Mouse (Mus musculus) liver, postnatal 0 days (tissue): ENCODE measurements around the gene Kirrel3. TPM values are rescaled to one million over a fixed set of nuclear protein-coding genes. Genes with fewer than 3 reads are reported as not detected.

ENCODE experiments used
- ATAC-seq: fragments of 200-750 bp; cut with Nextera tagmentation; 2 replicates; pipeline ENCODE4 v1.8.0; 2017; ENCODE audit warnings: mild to moderate bottlenecking, moderate library complexity
- DNase-seq: peaks from one replicate; pipeline ENCODE4 v3.0.0-alpha.2; 2016
- H3K27ac ChIP-seq: fragments of 300-500 bp; sonication (generic); 2 replicates; pipeline ENCODE4 v1.5.1; 2014; ENCODE audit warnings: antibody characterized with exemption, moderate library complexity, mild to moderate bottlenecking, low read depth
- H3K27me3 ChIP-seq: fragments of 300-500 bp; sonication (generic); 2 replicates; pipeline ENCODE4 v1.6.1; 2014; ENCODE audit warnings: low read length, control low read depth, mixed read lengths; ENCODE audit not compliant: insufficient read depth
- H3K36me3 ChIP-seq: fragments of 300-500 bp; sonication (generic); replicated peaks from 2 replicates; pipeline ENCODE4 v1.6.1; 2014; ENCODE audit warnings: mild to moderate bottlenecking, control low read depth, low read length, moderate library complexity, mixed read lengths; ENCODE audit not compliant: insufficient read depth
- H3K4me1 ChIP-seq: fragments of 300-500 bp; sonication (generic); 2 replicates; pipeline ENCODE4 v1.6.1; 2014; ENCODE audit warnings: antibody characterized with exemption, mild to moderate bottlenecking, control low read depth; ENCODE audit not compliant: insufficient read depth
- H3K4me2 ChIP-seq: fragments of 300-500 bp; sonication (generic); 2 replicates; pipeline ENCODE4 v1.6.1; 2014; ENCODE audit warnings: low read depth, mild to moderate bottlenecking, low read length, moderate library complexity, mixed read lengths
- H3K4me3 ChIP-seq: fragments of 300-500 bp; sonication (generic); 2 replicates; pipeline ENCODE4 v1.5.1; 2014; ENCODE audit warnings: low read depth, low read length
- H3K9ac ChIP-seq: fragments of 300-500 bp; sonication (generic); replicated peaks from 2 replicates; pipeline ENCODE4 v1.6.1; 2014; ENCODE audit warnings: mild to moderate bottlenecking, moderate library complexity
- H3K9me3 ChIP-seq: fragments of 300-500 bp; sonication (generic); 2 replicates; pipeline ENCODE4 v1.6.1; 2016; ENCODE audit warnings: mild to moderate bottlenecking, control low read depth, low read length, mixed read lengths
- CTCF ChIP-seq: sonication (generic); IDR thresholded peaks from 2 replicates; pipeline ENCODE4 v1.5.1; 2016; ENCODE audit warnings: antibody characterized with exemption, low read depth
- EP300 ChIP-seq: IDR thresholded peaks from 2 replicates; pipeline ENCODE4 v1.6.1; 2016; ENCODE audit warnings: antibody characterized with exemption, low read depth, mild to moderate bottlenecking
- WGBS: fragments of 180-500 bp; shearing (Covaris S2); extraction: QIAGEN DNeasy Blood & Tissue Kit; methylation state at CpG from one replicate; pipeline ENCODE4 v1.1.7; 2014; ENCODE audit not compliant: insufficient replicate concordance; 5-methylcytosine and 5-hydroxymethylcytosine counted together
- polyA plus RNA-seq: library from polyadenylated mRNA; unstranded; fragments of >200 nt; fragmentation: Nextera tagmentation; extraction: Ambion mirVana; gene quantifications from 2 replicates; pipeline ENCODE4 v1.2.1, GENCODE M21; 2015

Kirrel3 gene
- polyA plus RNA-seq, 1 experiment from 2014 or later, result 0.07 TPM

DNA sequence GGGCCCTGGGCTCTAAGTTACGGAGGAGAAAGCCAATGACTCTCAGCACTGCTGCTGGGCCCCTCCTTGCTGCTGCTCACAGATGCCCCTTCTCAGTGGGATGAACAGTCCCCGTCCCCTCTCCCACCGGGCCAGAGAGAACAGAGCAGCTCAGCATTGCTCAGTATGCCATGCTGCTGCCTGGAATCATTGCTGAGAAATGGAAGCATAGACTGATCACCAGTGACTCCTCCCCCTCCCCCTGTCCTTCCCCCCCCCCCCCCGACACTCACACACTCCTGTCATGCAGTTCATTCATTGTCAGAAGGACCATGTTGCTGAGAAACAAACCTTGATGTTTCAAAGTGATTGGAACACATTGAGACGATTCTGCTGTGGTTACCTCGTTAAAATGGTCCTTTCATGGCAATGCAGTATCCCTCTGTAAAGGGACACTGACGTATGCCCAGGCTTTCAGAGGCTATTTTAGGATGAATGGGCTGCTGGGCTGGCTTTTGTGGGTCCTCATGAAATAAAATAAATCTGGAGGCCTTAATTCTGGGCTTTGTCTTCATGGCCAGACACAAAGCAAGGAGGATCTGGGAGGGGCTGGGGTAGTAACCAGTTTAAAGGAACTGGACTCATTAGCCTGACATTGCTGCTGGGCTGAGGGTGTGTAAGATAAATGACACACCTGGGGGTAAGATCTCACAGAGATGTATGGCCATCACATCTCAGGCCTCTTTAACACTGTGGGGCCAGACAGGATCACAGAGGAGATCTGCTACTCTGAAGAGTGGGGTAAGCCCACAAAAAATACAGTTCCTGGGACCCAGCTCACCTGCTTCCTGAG, 281.3 kb downstream of the Kirrel3 start:
- Histone ChIP-seq H3K4me3 (no peak overlapping the region), H3K27ac (no peak overlapping the region), H3K9me3 (no peaks in the 10 kb centered on the region), H3K27me3 (no peaks in the 10 kb centered on the region), H3K36me3 (no peaks in the 10 kb centered on the region), H3K4me1 (no peaks in the 10 kb centered on the region), H3K4me2 (no peak overlapping the region), H3K9ac (no peak overlapping the region)
- DNase-seq (no peak), ATAC-seq (no peak)
- WGBS, result 64% methylated on average over 6 of the region's 7 CpGs
- no peak for TF ChIP-seq EP300
- no peak for TF ChIP-seq CTCF

GRCm38 (mm10) chr9:34768961-34769360, 283.3 kb downstream of the Kirrel3 start:
- no peak for DNase-seq
- H3K27ac ChIP-seq, result no peak overlapping the region
- TF ChIP-seq CTCF (no peak), EP300 (no peak)
- no peak overlapping the region for H3K4me3 ChIP-seq
- no peaks in the 10 kb centered on the region for H3K9me3 ChIP-seq
- H3K36me3 ChIP-seq, result no peaks in the 10 kb centered on the region
- no peaks in the 10 kb centered on the region for H3K27me3 ChIP-seq
- 74% methylated on average over 2 of the region's 2 CpGs for WGBS
- no peak for ATAC-seq
- H3K4me2 ChIP-seq, result no peak overlapping the region
- no peaks in the 10 kb centered on the region for H3K4me1 ChIP-seq
- no peak overlapping the region for H3K9ac ChIP-seq

DNA sequence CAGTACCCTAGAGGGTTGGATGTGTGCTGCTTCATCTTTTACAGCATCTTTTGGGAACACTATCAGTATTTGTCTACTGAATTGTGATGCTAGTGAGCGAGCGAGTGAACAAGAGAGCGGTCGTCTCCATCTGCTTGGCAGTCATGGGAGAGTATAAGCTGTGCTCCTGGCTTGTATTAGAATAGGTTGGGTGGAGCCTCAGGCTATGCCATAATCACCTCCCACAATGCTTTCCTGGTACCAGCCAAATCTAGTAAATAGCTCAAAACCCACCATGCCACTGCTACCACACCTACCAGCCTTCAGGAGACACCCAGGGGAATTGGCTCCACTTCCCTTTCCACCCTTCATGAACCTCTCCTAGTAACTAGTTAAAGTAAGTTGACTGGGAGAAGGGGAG, 285.3 kb downstream of the Kirrel3 start:
- Histone ChIP-seq H3K36me3 (no peaks in the 10 kb centered on the region), H3K9me3 (no peaks in the 10 kb centered on the region), H3K4me3 (no peak overlapping the region), H3K4me2 (no peak overlapping the region), H3K27me3 (no peaks in the 10 kb centered on the region), H3K27ac (no peak overlapping the region), H3K9ac (no peak overlapping the region), H3K4me1 (no peaks in the 10 kb centered on the region)
- ATAC-seq (no peak), DNase-seq (no peak)
- TF ChIP-seq EP300, result no peak
- no peak for TF ChIP-seq CTCF
- 82% methylated on average over 4 of the region's 4 CpGs for WGBS

DNA sequence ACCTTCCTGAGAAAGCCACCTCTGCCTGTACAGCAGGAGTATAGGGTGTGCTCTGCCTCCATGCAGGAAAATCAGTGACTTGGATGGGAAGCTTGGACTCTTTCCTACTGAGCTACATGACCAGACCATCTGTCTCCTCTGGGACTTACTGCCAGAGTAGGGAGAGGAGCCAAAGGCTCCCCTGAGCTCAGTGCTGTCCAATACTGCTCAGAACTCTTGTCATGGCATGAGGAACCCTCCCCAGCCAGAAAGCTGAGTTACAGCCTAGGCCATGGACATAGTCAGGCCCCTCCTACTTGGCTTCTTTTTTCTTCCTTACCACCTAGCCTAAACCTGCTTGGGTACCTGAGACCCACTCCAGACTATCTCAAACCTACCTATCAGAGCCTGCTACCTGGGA, 285.7 kb downstream of the Kirrel3 start:
- Histone ChIP-seq H3K27ac (no peak overlapping the region), H3K4me2 (no peak overlapping the region), H3K36me3 (no peaks in the 10 kb centered on the region), H3K9me3 (no peaks in the 10 kb centered on the region), H3K4me1 (no peaks in the 10 kb centered on the region), H3K27me3 (no peaks in the 10 kb centered on the region), H3K4me3 (no peak overlapping the region), H3K9ac (no peak overlapping the region)
- DNase-seq (no peak), ATAC-seq (no peak)
- TF ChIP-seq EP300 (no peak), CTCF (no peak)

- Histone ChIP-seq H3K4me3 (no peak overlapping the region), H3K4me1 (no peaks in the 10 kb centered on the region), H3K36me3 (no peaks in the 10 kb centered on the region), H3K27ac (no peak overlapping the region), H3K27me3 (no peaks in the 10 kb centered on the region), H3K4me2 (no peak overlapping the region), H3K9me3 (no peaks in the 10 kb centered on the region), H3K9ac (no peak overlapping the region)
- no peak for TF ChIP-seq CTCF
- 78% methylated on average over 9 of the region's 9 CpGs for WGBS
- DNase-seq (no peak), ATAC-seq (no peak)
Measured at GRCm38 (mm10) chr9:34772022-34772437, 286.3 kb downstream of the Kirrel3 start.

DNA sequence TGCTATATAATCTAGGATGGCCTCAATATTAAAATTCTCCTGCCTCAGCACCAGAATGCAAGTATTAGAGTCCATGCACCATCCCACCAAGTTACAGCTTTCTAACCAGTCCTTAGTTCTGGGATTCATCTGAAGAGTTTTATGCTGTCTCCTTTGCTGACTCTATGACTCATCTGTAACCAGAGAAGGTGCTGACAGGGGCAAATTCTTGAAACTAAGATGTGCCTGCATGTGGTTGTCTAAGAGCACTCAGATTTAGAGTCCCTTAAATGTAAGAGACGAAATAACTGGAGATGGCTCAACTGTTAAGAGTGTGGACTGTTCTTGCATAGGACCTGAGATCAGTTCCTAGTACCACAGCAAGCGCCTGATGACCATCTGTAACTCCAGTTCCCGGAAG, 295.7 kb downstream of the Kirrel3 start:
- DNase-seq, result no peak
- Histone ChIP-seq H3K9ac (no peak overlapping the region), H3K9me3 (no peaks in the 10 kb centered on the region), H3K36me3 (no peaks in the 10 kb centered on the region), H3K27me3 (no peaks in the 10 kb centered on the region), H3K27ac (no peak overlapping the region), H3K4me2 (no peak overlapping the region), H3K4me3 (no peak overlapping the region), H3K4me1 (no peaks in the 10 kb centered on the region)
- WGBS, result 63% methylated on average over 3 of the region's 3 CpGs
- TF ChIP-seq EP300 (no peak), CTCF (no peak)
- ATAC-seq, result no peak
